Mouse (Mus musculus) intestine, embryonic 16.5 days (tissue): ENCODE results near the gene Ctnna3. TPM values are rescaled to one million over a fixed set of nuclear protein-coding genes. Genes with fewer than 3 reads are reported as not detected.

Experiments
- ATAC-seq: fragments of 200-750 bp; cut with Nextera tagmentation; 2 replicates; pipeline ENCODE4 v1.8.0; 2017; ENCODE audit warnings: moderate TSS enrichment, moderate library complexity
- H3K27ac ChIP-seq: fragments of 300-500 bp; sonication (generic); 2 replicates; pipeline ENCODE4 v1.5.1; 2014; ENCODE audit warnings: mild to moderate bottlenecking, low read length
- H3K27me3 ChIP-seq: fragments of 300-500 bp; sonication (generic); replicated peaks from 2 replicates; pipeline ENCODE4 v1.6.1; 2014; ENCODE audit warnings: low read length, control low read depth, mixed read lengths; ENCODE audit not compliant: control insufficient read depth, insufficient read depth
- H3K36me3 ChIP-seq: fragments of 300-500 bp; sonication (generic); 2 replicates; pipeline ENCODE4 v1.6.1; 2014; ENCODE audit warnings: low read length, control low read depth; ENCODE audit not compliant: control insufficient read depth, insufficient read depth
- H3K4me1 ChIP-seq: fragments of 300-500 bp; sonication (generic); 2 replicates; pipeline ENCODE4 v1.6.1; 2014; ENCODE audit warnings: low read length, control low read depth, mixed read lengths; ENCODE audit not compliant: control insufficient read depth, insufficient read depth
- H3K4me2 ChIP-seq: fragments of 300-500 bp; sonication (generic); 2 replicates; pipeline ENCODE4 v1.6.1; 2014; ENCODE audit warnings: low read depth, low read length, control low read depth
- H3K4me3 ChIP-seq: fragments of 300-500 bp; sonication (generic); 2 replicates; pipeline ENCODE4 v1.5.1; 2014; ENCODE audit warnings: mild to moderate bottlenecking, low read length
- H3K9ac ChIP-seq: fragments of 300-500 bp; sonication (generic); 2 replicates; pipeline ENCODE4 v1.6.1; 2014; ENCODE audit warnings: low read depth, low read length
- H3K9me3 ChIP-seq: fragments of 300-500 bp; sonication (generic); 2 replicates; pipeline ENCODE4 v1.6.1; 2016; ENCODE audit warnings: low read length, control low read depth; ENCODE audit not compliant: control insufficient read depth
- WGBS: fragments of 180-500 bp; shearing (Covaris S2); extraction: QIAGEN DNeasy Blood & Tissue Kit; methylation state at CpG from one replicate; pipeline ENCODE4 v1.1.7; 2014; 5-methylcytosine and 5-hydroxymethylcytosine counted together
- polyA plus RNA-seq: library from polyadenylated mRNA; unstranded; fragments of >200 nt; fragmentation: Nextera tagmentation; extraction: Ambion mirVana; gene quantifications from 2 replicates; pipeline ENCODE4 v1.2.1, GENCODE M21; 2015

The Ctnna3 gene
- polyA plus RNA-seq, 1 experiment from 2014 or later = 0.89 TPM

DNA sequence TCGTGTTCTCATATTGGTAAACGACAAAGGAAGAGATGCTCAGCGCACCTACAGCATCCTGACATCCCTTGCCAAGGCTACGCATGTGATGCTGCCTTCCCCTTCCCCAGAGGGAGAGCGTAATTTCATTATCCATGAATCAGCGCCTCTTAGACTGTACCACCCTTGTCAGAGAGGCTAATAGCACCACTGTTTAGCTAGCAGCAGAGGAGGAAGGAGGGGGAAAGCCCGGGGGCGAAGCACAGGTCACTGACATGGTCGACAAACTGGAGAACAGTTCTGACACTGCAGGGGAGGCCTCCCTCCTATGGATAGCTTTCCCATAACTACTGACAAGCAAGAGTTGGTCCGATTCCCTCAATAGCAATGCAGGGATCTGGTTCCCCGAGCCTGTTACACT, 653.9 kb downstream of the Ctnna3 start:
- H3K4me1 ChIP-seq = no peaks in the 10 kb centered on the region
- 55% methylated on average over 11 of the region's 11 CpGs for WGBS
- no peak overlapping the region for H3K9ac ChIP-seq
- no peak overlapping the region for H3K27ac ChIP-seq
- H3K36me3 ChIP-seq = no peaks in the 10 kb centered on the region
- no peak overlapping the region for H3K4me2 ChIP-seq
- no peak overlapping the region for H3K4me3 ChIP-seq
- ATAC-seq = no peak
- no peaks in the 10 kb centered on the region for H3K9me3 ChIP-seq
- peaks cover 7% of the 10 kb centered on the region; the same call in 1 of the 2 replicates for H3K27me3 ChIP-seq

DNA sequence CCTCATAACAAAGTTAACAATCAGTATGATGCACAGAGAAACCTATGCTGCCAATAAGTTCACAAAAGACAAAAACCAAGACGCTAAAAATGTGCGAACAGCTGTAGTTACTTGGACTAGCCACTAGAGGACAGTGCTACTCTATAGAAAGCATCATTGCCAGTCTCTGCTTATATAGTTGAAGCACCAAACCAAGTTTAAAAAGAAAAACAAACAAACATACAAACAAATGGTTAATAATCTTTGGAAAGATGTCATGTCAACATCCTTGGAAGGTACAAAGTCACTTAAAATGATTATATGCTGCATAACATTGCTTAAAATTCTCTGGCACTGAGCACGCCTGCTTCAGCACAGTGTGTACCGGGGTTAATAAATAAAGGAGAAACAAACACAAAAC, 654.6 kb downstream of the Ctnna3 start:
- Histone ChIP-seq H3K36me3 (no peaks in the 10 kb centered on the region), H3K27me3 (peaks cover 11% of the 10 kb centered on the region; the same call in 1 of the 2 replicates), H3K4me3 (no peak overlapping the region), H3K9me3 (no peaks in the 10 kb centered on the region), H3K4me1 (no peaks in the 10 kb centered on the region), H3K4me2 (no peak overlapping the region), H3K9ac (no peak overlapping the region), H3K27ac (no peak overlapping the region)
- peak; percentile 37; the same call in 1 of the 2 replicates for ATAC-seq
- 34% methylated on average over 4 of the region's 4 CpGs for WGBS

GRCm38 (mm10) chr10:64086183-64086566, 656.3 kb downstream of the Ctnna3 start:
- H3K4me3 ChIP-seq = no peak overlapping the region
- H3K36me3 ChIP-seq = no peaks in the 10 kb centered on the region
- H3K27me3 ChIP-seq = peaks cover 11% of the 10 kb centered on the region; the same call in 1 of the 2 replicates
- no peaks in the 10 kb centered on the region for H3K4me1 ChIP-seq
- 53% methylated on average over 16 of the region's 16 CpGs for WGBS
- no peaks in the 10 kb centered on the region for H3K9me3 ChIP-seq
- no peak for ATAC-seq
- peak overlapping the region; percentile 28; the same call in 1 of the 2 replicates for H3K27ac ChIP-seq
- H3K9ac ChIP-seq = no peak overlapping the region
- H3K4me2 ChIP-seq = 0 out of 2 replicates have a peak overlapping the region, but pooled peaks have one; percentile 16

- Histone ChIP-seq H3K36me3 (no peaks in the 10 kb centered on the region), H3K4me2 (peak overlapping the region; percentile 58), H3K27ac (peak overlapping the region; percentile 28; the same call in 1 of the 2 replicates), H3K9me3 (no peaks in the 10 kb centered on the region), H3K27me3 (peaks cover 11% of the 10 kb centered on the region; the same call in 1 of the 2 replicates), H3K9ac (no peak overlapping the region), H3K4me3 (peak overlapping the region; percentile 42), H3K4me1 (no peaks in the 10 kb centered on the region)
- ATAC-seq = peak; percentile 60
- 6% methylated on average over 12 of the region's 12 CpGs for WGBS
These were observed 656.9 kb downstream of the Ctnna3 start for GRCm38 (mm10) chr10:64086567-64087391.

GRCm38 (mm10) chr10:64087521-64087920, 657.6 kb downstream of the Ctnna3 start:
- Histone ChIP-seq H3K36me3 (no peaks in the 10 kb centered on the region), H3K9me3 (no peaks in the 10 kb centered on the region), H3K27me3 (peaks cover 11% of the 10 kb centered on the region; the same call in 1 of the 2 replicates), H3K4me1 (no peaks in the 10 kb centered on the region), H3K4me2 (peak overlapping the region; percentile 58), H3K4me3 (peak overlapping the region; percentile 42), H3K9ac (peak overlapping the region; percentile 61), H3K27ac (no peak overlapping the region)
- 1% methylated on average over 12 of the region's 12 CpGs for WGBS
- no peak for ATAC-seq

- H3K4me2 ChIP-seq = peak overlapping the region; percentile 58
- H3K4me1 ChIP-seq = no peaks in the 10 kb centered on the region
- peak overlapping the region; percentile 42 for H3K4me3 ChIP-seq
- ATAC-seq = no peak
- H3K9me3 ChIP-seq = no peaks in the 10 kb centered on the region
- no peaks in the 10 kb centered on the region for H3K36me3 ChIP-seq
- WGBS = 8% methylated on average over 26 of the region's 26 CpGs
- peak overlapping the region; percentile 61 for H3K9ac ChIP-seq
- H3K27me3 ChIP-seq = peaks cover 11% of the 10 kb centered on the region; the same call in 1 of the 2 replicates
- H3K27ac ChIP-seq = no peak overlapping the region
These were observed 658.3 kb downstream of the Ctnna3 start for GRCm38 (mm10) chr10:64087936-64088773.

DNA sequence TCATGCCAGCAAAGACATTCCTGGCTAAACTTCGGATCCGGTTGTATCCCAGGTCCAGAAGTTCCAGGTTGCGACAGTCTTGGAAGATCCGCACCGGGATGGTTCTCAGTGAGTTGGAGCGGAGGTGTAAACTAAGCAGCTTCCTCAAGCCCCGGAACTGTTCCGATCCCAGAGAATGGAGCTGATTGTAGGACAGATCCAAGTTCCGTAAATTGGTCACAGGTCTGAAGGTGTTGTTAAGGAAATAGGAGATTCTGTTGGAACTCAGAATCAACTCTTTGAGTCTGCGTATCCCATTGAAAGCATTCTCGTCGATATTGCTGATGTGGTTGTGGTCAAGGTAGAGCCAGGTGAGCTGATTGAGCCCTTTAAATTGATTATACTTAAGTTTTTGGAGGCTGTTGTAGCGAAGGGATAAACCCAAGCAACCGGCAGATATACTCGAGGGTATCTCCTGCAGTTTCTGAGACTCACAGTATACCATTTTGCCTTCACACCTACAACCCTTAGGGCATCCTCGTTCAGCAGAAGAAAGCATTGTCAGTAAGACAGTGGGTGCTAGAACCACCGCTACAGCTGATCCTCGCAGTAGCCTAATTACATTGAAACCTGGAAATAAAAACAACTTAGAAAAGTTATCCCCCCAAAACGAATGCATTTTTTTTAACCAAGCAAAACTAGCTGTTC, 659.0 kb downstream of the Ctnna3 start:
- Histone ChIP-seq H3K9ac (no peak overlapping the region), H3K4me3 (no peak overlapping the region), H3K4me2 (0 out of 2 replicates have a peak overlapping the region, but pooled peaks have one; percentile 2), H3K27ac (no peak overlapping the region), H3K4me1 (no peaks in the 10 kb centered on the region), H3K36me3 (no peaks in the 10 kb centered on the region), H3K9me3 (no peaks in the 10 kb centered on the region), H3K27me3 (peaks cover 11% of the 10 kb centered on the region; the same call in 1 of the 2 replicates)
- ATAC-seq = no peak
- WGBS = 34% methylated on average over 19 of the region's 19 CpGs

GRCm38 (mm10) chr10:64089680-64090460, 660.0 kb downstream of the Ctnna3 start, which contains the start of gene Lrrtm3:
TSS of gene Lrrtm3 (minus strand) at chr10:64090277.
- H3K27me3 ChIP-seq = peaks cover 11% of the 10 kb centered on the region; the same call in 1 of the 2 replicates
- no peaks in the 10 kb centered on the region for H3K4me1 ChIP-seq
- peak within 1 kb of the TSS; percentile 51 for H3K4me2 ChIP-seq
- H3K36me3 ChIP-seq = no peaks in the 10 kb centered on the region
- no peaks in the 10 kb centered on the region for H3K9me3 ChIP-seq
- no peak within 1 kb of the TSS for H3K27ac ChIP-seq
- peak; percentile 89 for ATAC-seq
- peak within 1 kb of the TSS; percentile 37 for H3K4me3 ChIP-seq
- 3% methylated on average over 22 of the region's 22 CpGs for WGBS
- H3K9ac ChIP-seq = 0 out of 2 replicates have a peak within 1 kb of the TSS, but pooled peaks have one; percentile 38
